Mouse (Mus musculus): Measurements from ENCODE around the gene Nhej1.

DNA sequence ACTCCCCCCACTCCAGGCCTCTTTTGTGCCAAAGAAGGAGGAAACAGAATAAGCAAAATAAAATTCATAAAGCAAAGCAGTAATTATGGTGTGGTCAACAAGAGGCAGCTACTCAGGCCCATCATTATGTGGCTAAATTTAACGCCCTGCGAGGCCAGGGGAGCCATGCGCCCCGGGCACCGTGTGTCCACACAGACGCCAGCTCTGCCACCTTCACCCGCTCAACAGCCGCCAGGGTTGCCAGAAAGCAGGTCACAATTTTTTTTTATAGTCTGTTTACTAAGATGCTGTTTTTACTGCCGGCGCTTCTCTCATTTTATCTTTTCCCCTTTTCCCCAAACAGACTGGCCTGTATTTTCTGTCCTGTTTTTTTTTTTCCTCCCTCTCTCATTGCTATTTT, 93.0 kb downstream of the Nhej1 start:
- no peak for TF ChIP-seq POLR2A (IDR thresholded peaks at IDR 0.05; ENCODE audit: borderline replicate concordance, insufficient read depth, low read length)
- no peak for TF ChIP-seq CTCF (IDR thresholded peaks at IDR 0.05; ENCODE audit: borderline replicate concordance, insufficient read depth, low read depth, low read length)

Measured in cerebellum, adult 2 months (tissue).